Mouse (Mus musculus) leukemia stem cell, adult 10-12 weeks (primary cell): Measurements from ENCODE around the gene Nasp. TPM values are rescaled to one million over a fixed set of nuclear protein-coding genes. Genes with fewer than 3 reads are reported as not detected.

Experiments
- polyA plus RNA-seq: library from polyadenylated mRNA; stranded (reverse); fragments of >175 nt; gene quantifications from 2 replicates; pipeline ENCODE4 v1.2.3, GENCODE M21; 2012; ENCODE audit warnings: low replicate concordance

Nasp gene
- 1.5 and 41.3 TPM in 2 replicates for polyA plus RNA-seq

DNA sequence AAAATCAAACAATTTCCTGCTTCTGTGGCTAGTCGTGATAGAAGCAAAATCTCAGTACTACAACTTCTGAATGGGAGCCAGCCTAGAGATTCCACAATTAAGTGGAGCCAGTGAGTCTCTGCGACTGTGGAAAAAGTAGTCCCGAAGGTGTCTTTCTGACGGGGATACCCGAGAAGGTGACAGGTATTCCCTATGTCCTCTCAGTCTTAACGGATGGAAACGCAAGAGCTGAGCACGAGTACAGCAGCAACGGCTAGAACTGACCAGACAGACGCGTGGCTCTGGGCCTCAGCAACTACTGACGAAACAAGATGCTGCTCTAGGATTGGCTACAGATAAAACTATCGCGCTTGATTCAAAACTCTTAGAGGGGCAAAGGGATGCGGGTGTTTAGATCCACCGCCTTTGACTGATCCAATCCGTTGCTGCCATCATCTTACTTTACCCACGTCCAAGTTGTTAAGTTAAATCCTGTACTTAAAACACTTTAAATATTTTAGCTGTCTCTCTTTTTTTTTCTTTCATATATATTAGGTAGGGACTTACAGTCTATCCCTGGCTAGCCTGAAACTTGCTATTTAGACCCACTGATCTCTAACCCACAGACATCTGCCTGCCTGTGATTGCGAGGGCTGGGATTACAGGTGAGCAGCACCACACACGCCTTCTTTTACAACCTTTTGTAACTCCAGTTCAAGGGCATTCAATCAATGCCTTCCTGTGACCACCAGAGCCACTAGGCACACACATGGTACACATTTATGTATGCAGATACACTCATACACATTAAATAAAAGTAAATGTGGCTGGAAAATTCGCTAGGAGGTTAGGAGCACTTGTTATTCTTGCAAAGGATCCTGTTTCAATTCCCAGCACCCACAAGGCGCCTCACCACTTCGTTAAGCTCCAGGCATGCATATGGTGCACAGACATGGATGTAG, at the start of gene Nasp:
TSS of gene Nasp (minus strand) at position 220 of the 941 bp plus-strand sequence.

DNA sequence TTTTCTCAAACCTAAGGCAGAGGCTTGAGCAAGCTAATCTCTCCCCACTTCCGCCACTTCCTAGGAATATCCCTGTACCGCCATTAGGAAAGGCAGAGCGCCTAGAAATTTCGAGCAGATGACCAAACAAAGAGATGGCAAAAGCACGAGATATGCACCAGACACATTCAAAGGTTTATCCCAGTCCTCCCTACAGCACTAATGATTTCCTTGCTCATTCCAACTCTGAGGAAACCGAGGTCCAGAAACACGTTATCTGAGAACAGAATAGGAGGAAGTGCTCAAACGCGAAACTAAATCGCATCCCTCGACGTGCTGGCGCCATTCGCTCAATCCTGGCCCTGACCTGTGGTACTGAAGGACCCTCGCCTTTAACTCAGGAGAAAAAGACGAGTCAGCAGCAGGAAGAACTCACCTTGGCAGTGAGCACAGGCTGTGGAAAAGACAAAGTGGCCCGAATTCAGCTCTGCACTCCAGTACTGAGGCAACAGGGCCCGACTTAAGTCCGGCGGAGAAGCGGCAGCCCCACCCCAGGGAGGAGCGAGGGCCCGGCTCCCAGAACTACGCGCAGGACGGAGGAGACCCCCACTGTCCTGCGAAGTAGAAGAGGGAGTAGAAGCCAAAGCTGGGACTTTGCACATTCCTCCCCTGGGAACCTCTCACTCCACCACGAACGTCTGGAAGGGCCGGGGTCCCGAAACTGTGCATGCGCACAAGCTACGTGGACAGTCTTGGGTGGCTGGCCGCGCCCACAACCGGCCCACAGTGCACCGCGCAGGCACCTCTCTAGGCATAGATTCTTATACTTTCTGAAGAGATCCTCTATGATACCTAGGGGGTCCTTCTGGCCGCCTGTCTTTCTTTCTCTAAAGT, 23.4 kb upstream of the Nasp start, which contains the start of gene Akr1a1:
TSS of gene Akr1a1 (minus strand) at position 757 of the 873 bp plus-strand sequence.

DNA sequence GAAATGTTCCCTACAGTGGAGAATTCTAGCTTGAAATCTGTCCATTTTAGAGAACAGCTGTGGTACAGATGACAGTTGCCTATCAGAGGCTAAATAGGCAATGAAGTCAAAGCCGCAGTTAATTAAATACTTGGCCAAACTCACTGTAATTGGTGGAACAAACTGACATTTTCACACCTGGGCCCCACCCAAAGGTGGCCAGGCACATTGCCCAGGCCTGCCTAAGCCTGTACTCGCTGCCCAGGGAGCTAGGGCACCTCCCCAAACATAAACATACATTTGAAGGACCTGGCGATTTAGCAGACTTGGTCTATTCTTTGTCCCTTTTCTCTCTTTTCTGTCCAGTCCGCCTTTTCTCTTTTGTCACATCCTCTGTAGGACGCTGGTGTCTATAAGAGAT, 31.4 kb downstream of the Nasp start, which contains the start of gene Ccdc17:
TSS of gene Ccdc17 (plus strand) at position 276 of the 400 bp plus-strand sequence.

DNA sequence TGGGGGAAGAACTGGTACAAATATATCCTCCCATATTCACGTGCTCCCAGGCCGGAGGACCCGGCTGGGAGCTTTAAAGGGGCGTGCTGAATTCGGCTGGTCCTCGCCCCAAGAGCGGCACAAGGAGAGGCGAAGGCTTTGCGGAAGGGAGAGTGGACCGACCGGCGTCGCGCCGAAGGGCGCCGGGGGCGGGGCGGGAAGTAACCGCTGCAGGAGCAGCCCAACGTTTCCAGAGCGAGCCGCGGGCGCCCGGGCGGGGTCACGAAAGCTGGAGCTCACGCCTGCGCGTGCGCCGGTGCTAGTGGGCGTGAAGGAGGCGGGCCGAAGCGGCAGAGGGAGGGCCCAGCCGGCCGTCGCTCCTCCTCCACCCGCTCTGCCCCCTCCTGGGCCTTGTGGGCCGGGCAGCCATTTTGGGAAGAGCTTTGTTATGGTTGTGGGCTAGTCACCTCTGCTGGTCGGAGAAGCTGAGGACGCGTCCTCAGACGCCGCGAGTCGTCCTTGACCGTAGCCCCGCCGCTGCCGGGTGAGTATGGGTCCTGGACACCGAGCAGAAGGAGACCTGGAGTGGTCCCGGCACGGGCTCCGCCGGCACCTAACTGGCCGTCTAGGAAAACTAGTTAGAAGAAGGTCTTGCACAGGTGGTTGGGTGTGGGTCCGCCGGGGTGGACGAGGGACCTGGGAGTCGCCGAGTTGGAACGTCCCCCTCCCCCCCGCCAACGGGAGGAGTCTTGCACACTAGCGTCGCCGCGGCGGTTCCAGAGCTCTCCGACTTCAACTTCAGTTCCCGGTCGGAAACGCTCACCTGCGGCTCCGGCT, 70.2 kb downstream of the Nasp start, which contains the start of gene Gpbp1l1:
TSS of gene Gpbp1l1 (plus strand) at position 353 of the 816 bp plus-strand sequence.

DNA sequence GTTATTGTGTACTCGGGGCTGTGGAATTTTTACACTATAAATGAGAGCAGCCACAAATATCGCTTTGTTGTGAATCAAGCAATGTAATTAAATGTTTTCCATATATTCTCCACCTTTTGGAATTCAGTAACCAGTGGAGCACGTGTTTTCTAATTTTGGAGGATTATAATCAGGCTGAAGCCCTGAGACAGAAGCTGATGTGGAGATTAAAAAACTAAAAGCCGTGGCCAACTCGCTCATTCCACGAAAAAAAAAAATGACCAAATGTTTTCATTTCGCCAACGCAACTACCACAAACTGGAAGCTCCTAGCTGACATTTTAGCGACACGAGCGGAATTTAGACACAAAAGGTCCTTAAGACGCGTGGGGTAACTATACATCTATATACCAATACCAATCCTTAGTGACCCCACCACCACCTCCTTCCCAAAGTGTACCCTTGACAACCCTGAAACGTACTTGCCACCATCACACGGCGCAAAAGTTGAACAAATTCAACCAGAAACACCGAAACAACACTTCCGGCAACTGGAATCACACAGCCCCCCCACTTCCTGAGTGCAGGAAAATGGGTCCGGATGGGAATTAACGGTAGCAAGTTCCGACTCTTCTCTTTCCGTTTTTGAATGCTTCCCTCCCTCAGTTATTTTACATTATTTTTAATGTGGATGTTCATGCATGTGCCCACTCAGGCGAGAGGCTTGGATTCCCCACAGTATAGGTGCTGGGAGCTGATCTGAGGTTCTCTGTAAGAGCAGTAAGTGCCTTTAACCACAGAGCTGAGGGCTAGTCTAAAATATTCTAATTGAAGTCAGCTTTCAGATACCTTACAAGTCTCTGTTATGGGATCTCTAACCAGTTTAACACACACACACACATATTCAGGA, 72.1 kb downstream of the Nasp start, which contains the start of gene Tmem69:
TSS of gene Tmem69 (minus strand) at position 524 of the 888 bp plus-strand sequence.

Other genes starting within 250 kb of the Nasp start
- gene Mast2, start 163.8 kb downstream of the Nasp start, polyA plus RNA-seq = 95.0 and 297 TPM in 2 replicates
- 0.66 and 2.1 TPM in 2 replicates for gene Ipp, start 120.4 kb downstream of the Nasp start, polyA plus RNA-seq
- 0.84 and 8.9 TPM in 2 replicates for gene Tmem69, start 72.0 kb downstream of the Nasp start, polyA plus RNA-seq
- gene Gpbp1l1, start 70.3 kb downstream of the Nasp start, polyA plus RNA-seq = 11.6 and 17.5 TPM in 2 replicates
- 0.32 and 0.99 TPM in 2 replicates for gene Ccdc17, start 31.3 kb downstream of the Nasp start, polyA plus RNA-seq
- 122 and 136 TPM in 2 replicates for gene Akr1a1, start 23.7 kb upstream of the Nasp start, polyA plus RNA-seq
- gene Prdx1, start 57.6 kb upstream of the Nasp start, polyA plus RNA-seq = 0.86 and 18.9 TPM in 2 replicates
- 0.88 TPM in 1 of 2 replicates, not detected in the other for gene Mmachc, start 80.5 kb upstream of the Nasp start, polyA plus RNA-seq
- 1.6 and 2.3 TPM in 2 replicates for gene Ccdc163, start 80.6 kb upstream of the Nasp start, polyA plus RNA-seq
- gene Tesk2, start 93.0 kb upstream of the Nasp start, polyA plus RNA-seq = 1.8 and 2.9 TPM in 2 replicates
- 2.2 and 10.9 TPM in 2 replicates for gene Toe1, start 179.7 kb upstream of the Nasp start, polyA plus RNA-seq
- gene Mutyh, start 179.8 kb upstream of the Nasp start, polyA plus RNA-seq = 4.1 and 4.8 TPM in 2 replicates
- 1.8 and 2.8 TPM in 2 replicates for gene Hpdl, start 193.8 kb upstream of the Nasp start, polyA plus RNA-seq
- gene Zswim5, start 249.4 kb upstream of the Nasp start, polyA plus RNA-seq = 0.05 and 0.08 TPM in 2 replicates